Mouse (Mus musculus) cerebellum, adult 2 months (tissue): ENCODE results near the gene Rpa1. TPM values are rescaled to one million over a fixed set of nuclear protein-coding genes. Genes with fewer than 3 reads are reported as not detected.

Source experiments
- DNase-seq, 2 experiments: peaks; one replicate each; pipeline ENCODE4 v3.0.0; 2021
- H3K27ac ChIP-seq: fragments of 200-500 bp; 2 replicates; pipeline ENCODE4 v1.5.1; 2012; ENCODE audit warnings: low read length, control low read depth, inconsistent platforms; ENCODE audit not compliant: insufficient read depth
- H3K27me3 ChIP-seq: fragments of 200-500 bp; 2 replicates; pipeline ENCODE4 v1.6.1; 2012; ENCODE audit warnings: inconsistent platforms, mild to moderate bottlenecking, low read length, moderate library complexity; ENCODE audit not compliant: control insufficient read depth, insufficient read depth
- H3K4me1 ChIP-seq: fragments of 200-500 bp; 2 replicates; pipeline ENCODE4 v1.6.1; 2011; ENCODE audit warnings: low read length; ENCODE audit not compliant: control insufficient read depth, insufficient read depth
- H3K4me3 ChIP-seq: fragments of 200-500 bp; replicated peaks from 2 replicates; pipeline ENCODE3; 2011; ENCODE audit warnings: mild to moderate bottlenecking, low read depth, low read length, control low read depth; ENCODE audit not compliant: insufficient read depth
- CTCF ChIP-seq: fragments of 200-500 bp; IDR thresholded peaks from 2 replicates; pipeline ENCODE4 v1.5.1; 2011; ENCODE audit warnings: low read depth, mild to moderate bottlenecking, control low read depth, low read length, moderate library complexity, borderline replicate concordance; ENCODE audit not compliant: insufficient read depth
- POLR2A ChIP-seq: fragments of 200-500 bp; IDR thresholded peaks from 2 replicates; pipeline ENCODE4 v1.6.1; 2011; ENCODE audit warnings: low read length, control low read depth, borderline replicate concordance; ENCODE audit not compliant: insufficient read depth
- WGBS: fragments of 180-500 bp; shearing (Covaris S2); methylation state at CpG from one replicate; pipeline ENCODE4 v1.1.7; 2018; 5-methylcytosine and 5-hydroxymethylcytosine counted together
- polyA plus RNA-seq: library from polyadenylated mRNA; depleted of rRNA; stranded (reverse); fragments of >200 nt; gene quantifications from 2 replicates; pipeline ENCODE4 v1.2.3, GENCODE M21; 2012

The Rpa1 gene
- polyA plus RNA-seq, 1 experiment: 59.3 TPM

DNA sequence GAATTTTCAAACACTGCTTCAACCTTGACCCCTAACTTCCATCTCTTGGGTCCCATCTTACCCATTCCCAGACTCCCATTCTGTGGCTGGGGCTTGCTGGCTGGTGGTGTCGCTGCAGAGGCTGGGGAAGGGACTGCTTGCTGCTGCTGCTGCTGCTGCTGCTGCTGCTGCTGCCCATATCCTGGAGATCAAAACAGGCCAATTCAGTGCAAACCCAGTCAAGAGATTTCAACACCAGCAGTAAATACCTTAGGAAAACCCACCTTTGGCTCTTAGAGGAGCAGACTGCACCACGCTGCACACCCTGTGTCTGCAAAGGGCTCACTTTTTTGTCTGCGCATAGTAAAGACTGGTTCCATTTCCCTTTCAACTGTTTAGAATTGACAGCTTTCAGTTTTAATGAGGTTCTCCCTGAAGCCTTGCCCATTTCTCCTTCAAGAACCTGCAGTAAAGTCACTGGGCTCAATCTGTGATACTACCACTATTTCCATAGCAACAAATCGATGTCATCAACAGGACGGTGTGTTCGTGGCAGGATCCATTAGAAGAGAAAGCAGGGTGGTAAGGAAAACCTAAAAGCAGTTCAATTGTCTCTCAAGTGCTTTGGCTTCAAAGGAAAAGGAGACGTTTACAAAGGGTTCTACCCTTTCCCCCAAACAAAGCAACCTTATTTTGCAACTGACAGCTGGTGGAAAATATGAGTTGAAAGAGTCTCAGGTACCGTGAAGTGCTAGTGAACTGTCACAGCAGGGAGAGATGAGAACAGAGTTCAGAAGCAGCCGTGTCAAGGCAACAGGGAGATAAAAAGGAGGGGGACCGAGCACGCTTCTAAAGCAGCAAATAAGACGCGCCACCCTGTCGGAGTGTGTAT, 29.5 kb downstream of the Rpa1 start:
- TF ChIP-seq CTCF: no peak
- TF ChIP-seq POLR2A: no peak
- Histone ChIP-seq H3K27ac (no peak overlapping the region), H3K27me3 (no peaks in the 10 kb centered on the region), H3K4me3 (no peak overlapping the region), H3K4me1 (no peaks in the 10 kb centered on the region)
- WGBS: 61% methylated on average over 14 of the region's 14 CpGs
- no peak for DNase-seq

GRCm38 (mm10) chr11:75313834-75314233, 34.3 kb downstream of the Rpa1 start:
- TF ChIP-seq POLR2A (no peak), CTCF (no peak)
- Histone ChIP-seq H3K27ac (no peak overlapping the region), H3K4me1 (no peaks in the 10 kb centered on the region), H3K27me3 (no peaks in the 10 kb centered on the region), H3K4me3 (no peak overlapping the region)
- DNase-seq: no peak
- 86% methylated on average over 8 of the region's 8 CpGs for WGBS

DNA sequence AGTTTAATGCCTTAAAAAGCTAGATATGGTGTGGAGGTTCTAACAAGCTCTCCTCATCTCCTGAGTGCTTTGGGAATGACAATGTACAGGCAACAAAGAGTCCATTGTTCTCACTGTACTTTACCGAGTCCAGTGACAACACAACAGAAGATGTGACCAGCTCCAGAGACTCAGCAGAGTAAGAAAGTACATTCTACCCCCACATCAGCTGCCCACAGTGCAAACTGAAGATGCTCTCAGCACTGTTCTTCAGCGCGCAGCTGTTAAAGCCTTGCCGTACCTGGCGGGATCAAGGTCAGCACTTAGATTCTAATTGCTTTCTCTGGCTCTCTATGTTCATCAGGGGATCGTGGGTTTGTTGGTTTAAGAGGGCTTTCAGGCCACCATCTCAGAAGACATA, 36.4 kb downstream of the Rpa1 start:
- WGBS: 83% methylated on average over 6 of the region's 6 CpGs
- no peak for TF ChIP-seq POLR2A
- TF ChIP-seq CTCF: no peak
- no peak for DNase-seq
- no peak overlapping the region for H3K27ac ChIP-seq
- no peaks in the 10 kb centered on the region for H3K27me3 ChIP-seq
- no peaks in the 10 kb centered on the region for H3K4me1 ChIP-seq
- H3K4me3 ChIP-seq: no peak overlapping the region

DNA sequence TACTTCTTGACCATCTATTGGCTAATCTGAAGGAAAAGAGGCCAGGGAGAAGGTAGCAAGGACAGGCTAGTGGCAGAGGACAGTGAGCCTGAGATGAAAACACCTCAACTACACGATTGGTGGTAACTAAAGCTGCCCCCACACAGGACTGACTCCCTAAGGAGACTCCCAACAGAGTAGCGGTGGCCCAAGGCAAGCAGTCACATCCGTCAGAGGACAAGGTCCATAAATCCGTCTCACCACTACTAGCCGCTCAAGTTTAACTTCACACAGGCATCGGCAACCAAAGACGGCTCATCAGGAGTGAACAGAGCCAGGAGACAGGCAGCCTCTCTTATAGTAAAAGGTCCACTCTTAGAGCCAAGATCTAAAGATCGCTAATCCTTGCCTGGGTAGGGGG, 37.3 kb downstream of the Rpa1 start:
- H3K27ac ChIP-seq: no peak overlapping the region
- TF ChIP-seq POLR2A: no peak
- TF ChIP-seq CTCF: no peak

GRCm38 (mm10) chr11:75308650-75309049, 39.5 kb downstream of the Rpa1 start:
- 74% methylated on average over 4 of the region's 4 CpGs for WGBS
- Histone ChIP-seq H3K4me1 (no peaks in the 10 kb centered on the region), H3K4me3 (no peak overlapping the region), H3K27me3 (no peaks in the 10 kb centered on the region), H3K27ac (no peak overlapping the region)
- TF ChIP-seq POLR2A (no peak), CTCF (no peak)
- DNase-seq: no peak

More for the DNA sequence above, 37.3 kb downstream of the Rpa1 start:
- DNase-seq: no peak
- no peak overlapping the region for H3K4me3 ChIP-seq
- H3K4me1 ChIP-seq: no peaks in the 10 kb centered on the region
- 86% methylated on average over 8 of the region's 8 CpGs for WGBS
- no peaks in the 10 kb centered on the region for H3K27me3 ChIP-seq

- TF ChIP-seq POLR2A (no peak), CTCF (no peak)
- no peak for DNase-seq
- no peak overlapping the region for H3K27ac ChIP-seq
- 82% methylated on average over 9 of the region's 9 CpGs for whole genome bisulfite sequencing
- H3K4me1 ChIP-seq: no peaks in the 10 kb centered on the region
- H3K27me3 ChIP-seq: no peaks in the 10 kb centered on the region
- H3K4me3 ChIP-seq: no peak overlapping the region
These were observed 43.3 kb downstream of the Rpa1 start for GRCm38 (mm10) chr11:75304797-75305196.

DNA sequence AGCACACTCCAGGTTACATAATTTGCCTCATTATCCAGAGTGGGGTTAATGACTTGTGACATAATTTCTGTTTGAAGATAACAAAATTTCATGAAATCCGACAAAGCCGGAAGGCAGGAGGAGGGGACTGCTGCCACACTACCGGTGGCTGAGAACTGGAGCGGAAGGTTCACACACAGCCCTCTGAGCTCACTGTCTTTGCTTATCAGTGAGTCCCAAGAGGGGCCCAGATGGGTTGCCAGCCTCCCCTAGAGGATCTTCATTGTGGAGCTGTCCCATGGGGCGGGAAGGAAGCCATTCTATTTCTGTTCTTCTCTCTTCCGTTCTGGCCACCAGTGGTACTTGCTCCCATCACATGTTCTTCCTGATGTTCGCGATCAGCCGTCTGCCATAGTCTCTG, 47.2 kb downstream of the Rpa1 start:
- H3K27me3 ChIP-seq: no peaks in the 10 kb centered on the region
- DNase-seq: no peak
- H3K4me1 ChIP-seq: no peaks in the 10 kb centered on the region
- H3K27ac ChIP-seq: no peak overlapping the region
- 86% methylated on average over 9 of the region's 9 CpGs for WGBS
- H3K4me3 ChIP-seq: no peak overlapping the region
- TF ChIP-seq CTCF (no peak), POLR2A (no peak)

DNA sequence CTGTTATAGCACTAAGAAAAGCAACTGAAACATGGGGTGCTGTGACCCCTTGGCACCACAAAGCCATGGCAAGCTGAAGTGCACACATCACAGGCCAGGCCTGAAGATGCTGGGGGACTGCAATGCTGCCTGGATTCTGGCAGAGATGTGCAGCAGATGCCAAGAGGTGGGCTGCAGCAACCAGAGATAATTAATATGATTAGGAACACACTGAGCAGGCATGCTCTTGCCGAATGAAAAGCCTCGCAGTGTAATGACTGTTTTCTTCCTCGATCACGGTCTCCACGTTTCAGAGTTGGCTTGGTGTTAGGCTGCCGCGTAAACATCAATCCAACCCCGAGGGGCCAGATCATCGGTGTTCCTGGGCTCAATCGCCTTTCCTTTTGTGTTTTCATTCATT, 48.3 kb downstream of the Rpa1 start:
- Histone ChIP-seq H3K27ac (no peak overlapping the region), H3K27me3 (no peaks in the 10 kb centered on the region), H3K4me1 (no peaks in the 10 kb centered on the region), H3K4me3 (no peak overlapping the region)
- no peak for TF ChIP-seq POLR2A
- TF ChIP-seq CTCF: no peak
- WGBS: 37% methylated on average over 10 of the region's 10 CpGs
- DNase-seq: no peak
